Mouse (Mus musculus): Measurements from ENCODE around the gene Scd4. TPM values are rescaled to one million over a fixed set of nuclear protein-coding genes. Genes with fewer than 3 reads are reported as not detected.
A peak's percentile ranks its signal among the peaks of the same experiment; 100 is the strongest.

Scd4 gene
- polyA plus RNA-seq, 1 experiment from 2014 or later: 0.08 TPM

GRCm38 (mm10) chr19:44301671-44302305, 31.1 kb upstream of the Scd4 start:
- peaks cover 84% of the 10 kb centered on the region for H3K4me1 ChIP-seq (replicated peaks)
- WGBS: 82% methylated on average over 9 of the region's 9 CpGs

GRCm38 (mm10) chr19:44302901-44303300, 30.0 kb upstream of the Scd4 start:
- no peak overlapping the region for H3K4me3 ChIP-seq (replicated peaks)
- no peak overlapping the region for H3K9ac ChIP-seq (replicated peaks)
- H3K27ac ChIP-seq: no peak overlapping the region
- H3K4me2 ChIP-seq (replicated peaks): no peak overlapping the region
- no peaks in the 10 kb centered on the region for H3K9me3 ChIP-seq
- ATAC-seq: no peak
- WGBS: 90% methylated on average over 11 of the region's 11 CpGs
- H3K27me3 ChIP-seq: no peaks in the 10 kb centered on the region
- peaks cover 99% of the 10 kb centered on the region for H3K36me3 ChIP-seq
- H3K4me1 ChIP-seq (replicated peaks): peaks cover 73% of the 10 kb centered on the region

More at GRCm38 (mm10) chr19:44301671-44302305, 31.1 kb upstream of the Scd4 start:
- no peak overlapping the region for H3K27ac ChIP-seq
- peak overlapping the region; percentile 100; the same call in 1 of the 2 replicates for H3K4me2 ChIP-seq (replicated peaks)
- H3K27me3 ChIP-seq: no peaks in the 10 kb centered on the region
- ATAC-seq: no peak
- no peak overlapping the region for H3K4me3 ChIP-seq (replicated peaks)
- H3K36me3 ChIP-seq: peaks cover 99% of the 10 kb centered on the region
- no peaks in the 10 kb centered on the region for H3K9me3 ChIP-seq
- H3K9ac ChIP-seq (replicated peaks): no peak overlapping the region

GRCm38 (mm10) chr19:44303502-44303901, 29.4 kb upstream of the Scd4 start:
- WGBS: 84% methylated on average over 8 of the region's 8 CpGs
- Histone ChIP-seq H3K27me3 (no peaks in the 10 kb centered on the region), H3K4me2 (replicated peaks) (no peak overlapping the region), H3K9me3 (no peaks in the 10 kb centered on the region), H3K4me1 (replicated peaks) (peaks cover 67% of the 10 kb centered on the region), H3K27ac (no peak overlapping the region), H3K9ac (replicated peaks) (no peak overlapping the region), H3K36me3 (peaks cover 97% of the 10 kb centered on the region), H3K4me3 (replicated peaks) (no peak overlapping the region)
- no peak for ATAC-seq

- no peak overlapping the region for H3K4me3 ChIP-seq (replicated peaks)
- no peaks in the 10 kb centered on the region for H3K27me3 ChIP-seq
- H3K9ac ChIP-seq (replicated peaks): no peak overlapping the region
- ATAC-seq: no peak
- no peak overlapping the region for H3K27ac ChIP-seq
- peaks cover 58% of the 10 kb centered on the region for H3K4me1 ChIP-seq (replicated peaks)
- 85% methylated on average over 10 of the region's 10 CpGs for WGBS
- no peak overlapping the region for H3K4me2 ChIP-seq (replicated peaks)
- H3K9me3 ChIP-seq: no peaks in the 10 kb centered on the region
- peaks cover 93% of the 10 kb centered on the region for H3K36me3 ChIP-seq
Observed at GRCm38 (mm10) chr19:44304419-44304818, 28.5 kb upstream of the Scd4 start.

GRCm38 (mm10) chr19:44304851-44305510, 27.9 kb upstream of the Scd4 start:
- no peak overlapping the region for H3K4me2 ChIP-seq (replicated peaks)
- no peaks in the 10 kb centered on the region for H3K27me3 ChIP-seq
- H3K9me3 ChIP-seq: no peaks in the 10 kb centered on the region
- peaks cover 89% of the 10 kb centered on the region for H3K36me3 ChIP-seq
- no peak for ATAC-seq
- H3K9ac ChIP-seq (replicated peaks): no peak overlapping the region
- H3K4me3 ChIP-seq (replicated peaks): no peak overlapping the region
- WGBS: 92% methylated on average over 16 of the region's 16 CpGs
- peaks cover 53% of the 10 kb centered on the region for H3K4me1 ChIP-seq (replicated peaks)
- H3K27ac ChIP-seq: no peak overlapping the region

- Histone ChIP-seq H3K27ac (no peak overlapping the region), H3K9ac (replicated peaks) (no peak overlapping the region), H3K9me3 (no peaks in the 10 kb centered on the region), H3K4me3 (replicated peaks) (no peak overlapping the region), H3K4me2 (replicated peaks) (no peak overlapping the region), H3K27me3 (no peaks in the 10 kb centered on the region), H3K36me3 (peaks cover 82% of the 10 kb centered on the region), H3K4me1 (replicated peaks) (peaks cover 53% of the 10 kb centered on the region)
- 87% methylated on average over 15 of the region's 15 CpGs for WGBS
- ATAC-seq: no peak
Observed at GRCm38 (mm10) chr19:44305701-44306100, 27.2 kb upstream of the Scd4 start.

GRCm38 (mm10) chr19:44306171-44306570, 26.7 kb upstream of the Scd4 start:
- Histone ChIP-seq H3K4me2 (replicated peaks) (no peak overlapping the region), H3K36me3 (peaks cover 77% of the 10 kb centered on the region), H3K4me3 (replicated peaks) (no peak overlapping the region), H3K9ac (replicated peaks) (no peak overlapping the region), H3K9me3 (no peaks in the 10 kb centered on the region), H3K4me1 (replicated peaks) (peaks cover 53% of the 10 kb centered on the region), H3K27me3 (no peaks in the 10 kb centered on the region), H3K27ac (no peak overlapping the region)
- WGBS: 76% methylated on average over 7 of the region's 7 CpGs
- no peak for ATAC-seq

- peaks cover 67% of the 10 kb centered on the region for H3K36me3 ChIP-seq
- WGBS: 88% methylated on average over 9 of the region's 9 CpGs
- no peaks in the 10 kb centered on the region for H3K27me3 ChIP-seq
- ATAC-seq: no peak
- no peak overlapping the region for H3K9ac ChIP-seq (replicated peaks)
- H3K4me3 ChIP-seq (replicated peaks): no peak overlapping the region
- H3K9me3 ChIP-seq: no peaks in the 10 kb centered on the region
- peaks cover 55% of the 10 kb centered on the region for H3K4me1 ChIP-seq (replicated peaks)
- H3K27ac ChIP-seq: 0 out of 2 replicates have a peak overlapping the region, but pooled peaks have one; percentile 14
- no peak overlapping the region for H3K4me2 ChIP-seq (replicated peaks)
Observed at GRCm38 (mm10) chr19:44307101-44307914, 25.6 kb upstream of the Scd4 start.

- WGBS: 84% methylated on average over 6 of the region's 6 CpGs
- Histone ChIP-seq H3K4me2 (replicated peaks) (no peak overlapping the region), H3K9me3 (no peaks in the 10 kb centered on the region), H3K9ac (replicated peaks) (no peak overlapping the region), H3K4me1 (replicated peaks) (peaks cover 49% of the 10 kb centered on the region), H3K4me3 (replicated peaks) (no peak overlapping the region), H3K36me3 (peaks cover 60% of the 10 kb centered on the region), H3K27me3 (no peaks in the 10 kb centered on the region), H3K27ac (no peak overlapping the region)
- no peak for ATAC-seq
Observed at GRCm38 (mm10) chr19:44307915-44308470, 24.9 kb upstream of the Scd4 start.

GRCm38 (mm10) chr19:44308611-44309246, 24.2 kb upstream of the Scd4 start:
- H3K9me3 ChIP-seq: no peaks in the 10 kb centered on the region
- peaks cover 53% of the 10 kb centered on the region for H3K36me3 ChIP-seq
- ATAC-seq: no peak
- peaks cover 45% of the 10 kb centered on the region for H3K4me1 ChIP-seq (replicated peaks)
- no peak overlapping the region for H3K4me2 ChIP-seq (replicated peaks)
- 88% methylated on average over 8 of the region's 8 CpGs for WGBS
- no peak overlapping the region for H3K27ac ChIP-seq
- H3K4me3 ChIP-seq (replicated peaks): no peak overlapping the region
- H3K27me3 ChIP-seq: no peaks in the 10 kb centered on the region
- no peak overlapping the region for H3K9ac ChIP-seq (replicated peaks)

GRCm38 (mm10) chr19:44309351-44310154, 23.3 kb upstream of the Scd4 start:
- Histone ChIP-seq H3K36me3 (peaks cover 44% of the 10 kb centered on the region), H3K9ac (replicated peaks) (no peak overlapping the region), H3K27ac (no peak overlapping the region), H3K9me3 (no peaks in the 10 kb centered on the region), H3K4me1 (replicated peaks) (peaks cover 44% of the 10 kb centered on the region), H3K4me3 (replicated peaks) (no peak overlapping the region), H3K4me2 (replicated peaks) (no peak overlapping the region), H3K27me3 (no peaks in the 10 kb centered on the region)
- 83% methylated on average over 12 of the region's 12 CpGs for WGBS
- no peak for ATAC-seq

Data from midbrain, embryonic 13.5 days (tissue).